Mouse (Mus musculus) megakaryocyte, embryonic 14.5 days (primary cell): Measurements from ENCODE around the gene Krt10.

Experiments used
- FLI1 ChIP-seq: IDR thresholded peaks from 2 replicates; pipeline ENCODE4 v1.6.1; 2012; ENCODE audit warnings: low read length, inconsistent platforms, mixed read lengths
- GATA1 ChIP-seq: IDR thresholded peaks from 3 replicates; pipeline ENCODE4 v1.6.1; 2012; ENCODE audit warnings: mixed read lengths, low read length, inconsistent platforms, borderline replicate concordance

DNA sequence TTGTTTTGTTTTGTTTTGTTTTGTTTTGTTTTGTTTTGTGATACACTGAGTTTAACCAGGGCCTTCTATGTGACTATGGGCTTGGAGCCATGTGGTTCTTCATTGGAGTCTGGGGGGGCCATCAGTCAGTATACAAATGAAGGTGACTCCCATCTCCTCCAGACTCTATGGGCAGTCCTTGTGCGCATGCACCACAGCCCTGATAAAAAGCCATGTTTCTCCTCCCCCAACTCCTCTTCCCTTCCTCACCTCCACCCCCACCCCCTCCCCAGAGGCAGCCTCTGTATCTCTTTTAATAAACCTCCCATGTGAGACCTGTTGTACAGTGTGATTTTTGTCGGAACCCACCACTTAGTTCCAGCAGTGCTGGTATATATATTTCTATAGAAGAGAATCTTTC is 7.5 kb upstream of the Krt10 start:
- TF ChIP-seq GATA1 = no peak
- TF ChIP-seq FLI1 = no peak
